Mouse (Mus musculus) CH12.LX (cell line): ENCODE data around the gene 2700081O15Rik. TPM values are rescaled to one million over a fixed set of nuclear protein-coding genes. Genes with fewer than 3 reads are reported as not detected.

Source experiments
- DNase-seq: peaks from one replicate; pipeline ENCODE4 v3.0.0-alpha.2; 2013; ENCODE audit errors: extremely low read depth
- H3K27ac ChIP-seq: 2 replicates; pipeline ENCODE4 v1.5.1; 2012; ENCODE audit warnings: low read depth, mild to moderate bottlenecking, control low read depth, moderate library complexity; ENCODE audit not compliant: insufficient read depth
- H3K27me3 ChIP-seq: replicated peaks from 2 replicates; pipeline ENCODE3; 2012; ENCODE audit warnings: inconsistent platforms
- H3K36me3 ChIP-seq, 2 experiments: replicated peaks in 1 of 2; 2 replicates each; pipeline versions ENCODE3 to v1.6.1; 2012; ENCODE audit warnings: inconsistent platforms in 1 of 2, low read length in 1 of 2, mild to moderate bottlenecking in 1 of 2, mixed read lengths in 1 of 2, moderate library complexity in 1 of 2; ENCODE audit not compliant: control insufficient read depth in 1 of 2, insufficient read depth in 1 of 2
- H3K4me1 ChIP-seq, 2 experiments: 2 replicates each; pipeline ENCODE4 v1.6.1; 2012; ENCODE audit warnings: inconsistent platforms in 1 of 2, moderate library complexity in 1 of 2; ENCODE audit not compliant: insufficient read depth in 2 of 2, control insufficient read depth in 1 of 2
- H3K4me2 ChIP-seq: 2 replicates; pipeline ENCODE4 v1.6.1; 2012; ENCODE audit warnings: low read depth, mild to moderate bottlenecking, control low read depth; ENCODE audit not compliant: poor library complexity, insufficient read depth, severe bottlenecking
- H3K4me3 ChIP-seq, 3 experiments: fragments of 150-350 bp in 1 of 3; sonication (generic) in 1 of 3; replicated peaks in 1 of 3; 2 replicates each; pipeline versions ENCODE3 to v1.5.1; 2011 to 2012; ENCODE audit warnings: low read depth in 2 of 3, low read length in 2 of 3, mild to moderate bottlenecking in 2 of 3, moderate library complexity in 2 of 3, control low read depth in 1 of 3, improper control_type of control experiment in 1 of 3, inconsistent platforms in 1 of 3, mixed read lengths in 1 of 3; ENCODE audit not compliant: poor library complexity in 1 of 3
- H3K79me2 ChIP-seq: replicated peaks from 2 replicates; pipeline ENCODE4 v1.6.1; 2012; ENCODE audit warnings: mild to moderate bottlenecking, moderate library complexity; ENCODE audit not compliant: control insufficient read depth, poor library complexity, insufficient read depth, severe bottlenecking; ENCODE audit errors: extremely low read depth
- H3K9ac ChIP-seq: 2 replicates; pipeline ENCODE4 v1.6.1; 2012; ENCODE audit warnings: low read depth, mild to moderate bottlenecking, control low read depth, moderate library complexity; ENCODE audit not compliant: insufficient read depth
- H3K9me3 ChIP-seq: replicated peaks from 2 replicates; pipeline ENCODE3; 2012; ENCODE audit warnings: low read length, inconsistent platforms, mixed read lengths
- CTCF ChIP-seq, 2 experiments: IDR thresholded peaks in 1 of 2; conservative IDR thresholded peaks in 1 of 2; 2 replicates each; pipeline ENCODE4 v1.5.1; 2011 to 2012; ENCODE audit warnings: low read depth in 2 of 2, low read length in 2 of 2, improper control_type of control experiment in 1 of 2, inconsistent platforms in 1 of 2, mild to moderate bottlenecking in 1 of 2, moderate library complexity in 1 of 2
- E2F4 ChIP-seq: IDR thresholded peaks from 2 replicates; pipeline ENCODE4 v1.6.1; 2011; ENCODE audit warnings: low read depth, low read length, improper control_type of control experiment; ENCODE audit not compliant: insufficient replicate concordance
- EP300 ChIP-seq: IDR thresholded peaks from 2 replicates; pipeline ENCODE4 v1.6.1; 2011; ENCODE audit warnings: low read length, improper control_type of control experiment
- GABPA ChIP-seq: IDR thresholded peaks from 2 replicates; pipeline ENCODE4 v1.6.1; 2012; ENCODE audit warnings: low read depth, low read length, improper control_type of control experiment, inconsistent platforms; ENCODE audit not compliant: insufficient replicate concordance
- HCFC1 ChIP-seq: IDR thresholded peaks from 2 replicates; pipeline ENCODE4 v1.6.1; 2012; ENCODE audit warnings: low read depth, mild to moderate bottlenecking, inconsistent platforms, low read length, improper control_type of control experiment
- IRF4 ChIP-seq: IDR thresholded peaks from 2 replicates; pipeline ENCODE4 v1.6.1; 2014; ENCODE audit warnings: low read depth, mild to moderate bottlenecking, inconsistent platforms, low read length, improper control_type of control experiment
- JUN ChIP-seq: IDR thresholded peaks from 2 replicates; pipeline ENCODE4 v1.6.1; 2011; ENCODE audit warnings: low read depth, mild to moderate bottlenecking, low read length, improper control_type of control experiment, moderate library complexity; ENCODE audit not compliant: insufficient read depth
- JUND ChIP-seq: conservative IDR thresholded peaks from 2 replicates; pipeline ENCODE4 v1.6.1; 2011; ENCODE audit warnings: low read depth, low read length, improper control_type of control experiment
- KAT2A ChIP-seq: IDR thresholded peaks from 2 replicates; pipeline ENCODE4 v1.6.1; 2012; ENCODE audit warnings: low read length, improper control_type of control experiment, inconsistent platforms; ENCODE audit not compliant: insufficient replicate concordance
- MAFK ChIP-seq: IDR thresholded peaks from 2 replicates; pipeline ENCODE4 v1.6.1; 2011; ENCODE audit warnings: low read length, improper control_type of control experiment; ENCODE audit not compliant: insufficient replicate concordance
- MEF2A ChIP-seq: IDR thresholded peaks from 2 replicates; pipeline ENCODE4 v1.6.1; 2014; ENCODE audit warnings: low read depth, mild to moderate bottlenecking, inconsistent platforms, low read length, improper control_type of control experiment, borderline replicate concordance
- MXI1 ChIP-seq: IDR thresholded peaks from 2 replicates; pipeline ENCODE4 v1.6.1; 2011; ENCODE audit warnings: mild to moderate bottlenecking, low read depth, low read length, improper control_type of control experiment
- POLR2A ChIP-seq: IDR thresholded peaks from 2 replicates; pipeline ENCODE4 v1.6.1; 2011; ENCODE audit warnings: low read depth, mild to moderate bottlenecking, improper control_type of control experiment, low read length
- POLR2AphosphoS2 ChIP-seq: IDR thresholded peaks from 2 replicates; pipeline ENCODE4 v1.6.1; 2011; ENCODE audit warnings: low read depth, low read length, improper control_type of control experiment
- RCOR1 ChIP-seq: conservative IDR thresholded peaks from 2 replicates; pipeline ENCODE4 v1.6.1; 2012; ENCODE audit warnings: low read depth, mild to moderate bottlenecking, inconsistent platforms, low read length, improper control_type of control experiment
- SMC3 ChIP-seq: IDR thresholded peaks from 2 replicates; pipeline ENCODE4 v1.6.1; 2011; ENCODE audit warnings: low read depth, low read length, improper control_type of control experiment
- TBP ChIP-seq: conservative IDR thresholded peaks from 2 replicates; pipeline ENCODE4 v1.6.1; 2011; ENCODE audit warnings: low read depth, low read length, improper control_type of control experiment
- UBTF ChIP-seq: IDR thresholded peaks from 2 replicates; pipeline ENCODE4 v1.6.1; 2012; ENCODE audit warnings: low read depth, mild to moderate bottlenecking, inconsistent platforms, low read length, improper control_type of control experiment, moderate library complexity
- ZKSCAN1 ChIP-seq: IDR thresholded peaks from 2 replicates; pipeline ENCODE4 v1.6.1; 2012; ENCODE audit warnings: low read depth, inconsistent platforms, low read length, improper control_type of control experiment, borderline replicate concordance
- ZNF384 ChIP-seq: IDR thresholded peaks from 2 replicates; pipeline ENCODE4 v1.6.1; 2012; ENCODE audit warnings: low read depth, low read length, improper control_type of control experiment, inconsistent platforms
- dilution Hi-C: fragments of 300-500 bp; cut with MboI; formaldehyde crosslinking; loops from 2 replicates; pipeline ENCODE4 v1.14.3; 2020; ENCODE audit warnings: low sequenced_read_pairs; ENCODE audit not compliant: extremely low pct_unique_long_range_greater_than_20kb, extremely low pct_ligation_motif_present
- in situ Hi-C: fragments of 300-500 bp; cut with MboI; formaldehyde crosslinking; loops from 3 replicates; pipeline ENCODE4 v1.14.3; 2019; ENCODE audit warnings: low sequenced_read_pairs, low pct_ligation_motif_present, low pct_unique_long_range_greater_than_20kb, mixed read lengths
- polyA plus RNA-seq: library from polyadenylated mRNA; unstranded; fragments of >175 nt; gene quantifications from 2 replicates; pipeline ENCODE4 v1.2.1, GENCODE M21; 2012; ENCODE audit warnings: low read depth; ENCODE audit not compliant: insufficient read length
- total RNA-seq, 2 experiments: library from RNA; depleted of rRNA; stranded (reverse); fragments of 300-350 nt in 1 of 2; fragments of >200 nt in 1 of 2; gene quantifications; 2 replicates each; pipeline ENCODE4 v1.2.3; 2012 to 2014

The 2700081O15Rik gene
- total and polyA plus RNA-seq, 3 experiments = 7.2 to 12.3 (median 9.8) TPM

GRCm38 (mm10) chr19:7374491-7374890, 42.9 kb upstream of the 2700081O15Rik start:
- dilution Hi-C loops (no loop called here), in situ Hi-C loops (no loop called here)
- no peaks in the 10 kb centered on the region for H3K27me3 ChIP-seq
- H3K4me2 ChIP-seq = no peak overlapping the region
- no peak for DNase-seq
- no peaks in the 10 kb centered on the region for H3K9me3 ChIP-seq
- no peak overlapping the region for H3K27ac ChIP-seq
- H3K79me2 ChIP-seq = no peaks in the 10 kb centered on the region; the same call in 1 of the 2 replicates
- no peak overlapping the region for H3K4me3 ChIP-seq
- peaks cover 30 to 73% of the 10 kb centered on the region in 2 experiments for H3K36me3 ChIP-seq
- H3K9ac ChIP-seq = no peak overlapping the region
- no peak for TF ChIP-seq POLR2A
- TF ChIP-seq MEF2A = no peak
- no peak for TF ChIP-seq KAT2A
- no peak for TF ChIP-seq RCOR1
- no peak for TF ChIP-seq ZNF384
- TF ChIP-seq JUND = no peak
- TF ChIP-seq HCFC1 = no peak
- no peak for TF ChIP-seq TBP
- TF ChIP-seq SMC3 = no peak
- no peak for TF ChIP-seq MXI1
- TF ChIP-seq E2F4 = no peak
- TF ChIP-seq POLR2AphosphoS2 = no peak
- no peak for TF ChIP-seq JUN
- peaks cover 0 to 16% of the 10 kb centered on the region in 2 experiments; a peak in 2 of 4 replicates for H3K4me1 ChIP-seq

- dilution Hi-C loops = no loop called here
- H3K27me3 ChIP-seq = no peaks in the 10 kb centered on the region
- no peak for TF ChIP-seq MAFK
- no peak for TF ChIP-seq RCOR1
- no peak for TF ChIP-seq CTCF (conservative IDR thresholded peaks at IDR 0.05 in 1 of 2, IDR thresholded peaks at IDR 0.05 in 1 of 2; ENCODE audit: low read depth in 2 of 2, low read length in 2 of 2)
- no peak for TF ChIP-seq POLR2AphosphoS2
- TF ChIP-seq ZKSCAN1 = no peak
- TF ChIP-seq MXI1 = no peak
- no peak for TF ChIP-seq UBTF
- no peak for TF ChIP-seq IRF4
- no peak for TF ChIP-seq SMC3
- TF ChIP-seq EP300 = no peak
- TF ChIP-seq GABPA = no peak
- TF ChIP-seq, all 38 proteins: peak for 0
- H3K9me3 ChIP-seq = no peaks in the 10 kb centered on the region
- peaks cover 9% of the 10 kb centered on the region; the same call in 1 of the 2 replicates for H3K79me2 ChIP-seq
- H3K9ac ChIP-seq = no peak overlapping the region
- no peak overlapping the region for H3K27ac ChIP-seq
- H3K4me1 ChIP-seq = peaks cover 4 to 38% of the 10 kb centered on the region in 2 experiments
- H3K36me3 ChIP-seq = peaks cover 24 to 46% of the 10 kb centered on the region in 2 experiments
- no peak for DNase-seq
- no peak overlapping the region for H3K4me2 ChIP-seq
- in situ Hi-C loops = no loop called here
- no peak overlapping the region for H3K4me3 ChIP-seq
Observed at GRCm38 (mm10) chr19:7377639-7378038, 39.8 kb upstream of the 2700081O15Rik start.
